Mouse (Mus musculus): ENCODE results near the gene Atp6ap1l. TPM values are rescaled to one million over a fixed set of nuclear protein-coding genes. Genes with fewer than 3 reads are reported as not detected.

The Atp6ap1l gene
- not detected in 2 replicates for polyA plus RNA-seq (2012)

GRCm38 (mm10) chr13:90905176-90905575, at the start of gene Atp6ap1l:
Gene Atp6ap1l, minus strand, starts transcription at chr13:90905355.
- no peak for TF ChIP-seq GATA1 (IDR thresholded peaks at IDR 0.05; ENCODE audit: low read length)

GRCm38 (mm10) chr13:90939600-90939999, 34.4 kb upstream of the Atp6ap1l start:
- TF ChIP-seq GATA1 (IDR thresholded peaks at IDR 0.05; ENCODE audit: low read length) = no peak

DNA sequence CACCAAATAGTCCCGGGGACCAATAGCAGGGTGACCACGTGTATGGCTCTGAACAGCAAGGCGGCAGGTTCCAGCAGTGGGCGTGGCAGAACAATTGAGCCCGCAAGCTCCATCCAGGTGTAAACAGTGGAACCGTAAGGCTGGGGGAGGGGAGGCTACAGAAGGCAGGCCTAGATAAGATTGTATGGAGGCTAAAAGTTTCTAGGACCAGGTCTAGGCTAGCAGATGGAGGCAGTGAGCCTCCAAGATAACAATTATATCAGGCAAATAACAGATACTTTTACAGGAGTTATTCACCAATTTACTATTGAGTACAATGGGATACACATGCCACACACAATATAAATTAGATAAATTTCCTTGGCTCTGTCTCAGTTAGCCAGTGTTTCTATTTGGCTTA, 34.0 kb upstream of the Atp6ap1l start:
- peak; percentile 84 for TF ChIP-seq GATA1 (IDR thresholded peaks at IDR 0.05; ENCODE audit: low read length)

DNA sequence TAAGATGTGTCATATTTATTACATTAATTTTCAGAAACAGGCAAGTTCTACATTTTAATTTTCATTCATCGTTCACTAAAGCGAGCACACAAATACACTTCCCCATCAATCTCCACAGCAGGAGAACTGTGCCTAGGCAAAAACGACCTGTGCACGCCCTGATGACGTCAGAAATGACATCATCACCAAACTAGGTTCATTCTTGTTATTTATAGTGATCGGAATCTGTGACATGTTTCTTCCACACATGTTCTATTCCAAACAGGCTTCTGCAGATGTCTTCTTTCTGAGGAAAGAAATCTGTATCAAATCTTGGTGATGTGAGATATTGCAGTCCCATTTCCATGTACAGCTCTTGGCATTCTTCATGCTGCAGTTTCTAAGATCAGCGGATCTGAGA, 30.7 kb upstream of the Atp6ap1l start:
- TF ChIP-seq GATA1 (IDR thresholded peaks at IDR 0.05; ENCODE audit: low read length) = no peak

DNA sequence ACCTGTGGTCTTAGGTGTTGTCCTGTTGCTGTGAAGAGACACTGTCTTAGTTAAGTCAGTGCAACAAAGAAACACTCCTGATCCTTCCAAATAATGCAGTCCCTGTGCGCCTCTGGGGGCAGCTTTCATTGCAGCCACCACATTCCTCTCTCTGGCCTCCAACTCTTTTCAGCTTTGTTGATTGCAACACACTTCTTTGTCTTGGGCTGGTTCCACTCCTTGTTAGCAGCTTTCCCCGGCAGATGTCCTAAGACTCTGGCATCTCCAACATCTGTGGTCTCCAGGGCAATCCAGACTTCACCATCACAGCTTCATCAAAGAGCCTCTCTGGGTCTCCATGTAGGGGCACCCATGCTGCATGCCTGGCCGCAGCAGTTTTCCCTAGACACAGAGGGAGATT, 28.1 kb upstream of the Atp6ap1l start:
- TF ChIP-seq GATA1 (IDR thresholded peaks at IDR 0.05; ENCODE audit: low read length) = no peak

- TF ChIP-seq GATA1 (IDR thresholded peaks at IDR 0.05; ENCODE audit: low read length) = no peak
Measured at GRCm38 (mm10) chr13:90929847-90930246, 24.7 kb upstream of the Atp6ap1l start.

DNA sequence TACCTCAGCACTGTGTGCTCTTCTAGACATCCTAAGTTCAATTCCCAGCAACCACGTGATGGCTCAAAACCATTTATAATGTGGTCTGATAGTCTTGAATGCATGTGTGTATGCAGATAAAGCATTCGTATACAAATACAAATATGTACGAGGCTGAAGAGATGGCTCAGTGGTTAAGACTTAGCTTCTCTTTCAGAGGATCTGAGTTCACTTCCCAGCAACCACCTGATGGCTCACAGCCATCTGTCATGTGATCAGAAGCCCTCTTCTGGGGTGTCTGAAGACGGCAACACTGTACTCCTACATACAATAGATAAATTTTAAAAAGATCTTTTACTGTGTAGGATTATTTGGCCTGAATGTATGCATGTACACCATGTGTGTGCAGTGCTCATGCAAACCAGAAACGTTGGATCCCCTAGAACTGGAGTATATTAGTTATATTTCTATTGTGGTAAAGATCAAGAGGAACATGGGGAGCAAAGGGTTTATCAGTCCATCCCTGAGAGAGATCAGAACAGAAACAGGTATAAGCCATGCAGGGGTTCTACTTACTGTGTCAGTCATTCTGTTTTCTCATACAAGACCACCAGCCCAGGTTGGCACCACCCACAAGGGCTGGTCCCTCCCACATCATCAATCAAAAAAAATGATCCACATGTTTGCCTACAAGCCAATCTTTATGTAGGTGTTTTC, 21.9 kb upstream of the Atp6ap1l start:
- no peak for TF ChIP-seq GATA1 (IDR thresholded peaks at IDR 0.05; ENCODE audit: low read length)

GRCm38 (mm10) chr13:90926125-90926765, 21.1 kb upstream of the Atp6ap1l start:
- peak; percentile 74 for TF ChIP-seq GATA1 (IDR thresholded peaks at IDR 0.05; ENCODE audit: low read length)

GRCm38 (mm10) chr13:90925191-90925590, 20.0 kb upstream of the Atp6ap1l start:
- no peak for TF ChIP-seq GATA1 (IDR thresholded peaks at IDR 0.05; ENCODE audit: low read length)

GRCm38 (mm10) chr13:90924072-90924471, 18.9 kb upstream of the Atp6ap1l start:
- TF ChIP-seq GATA1 (IDR thresholded peaks at IDR 0.05; ENCODE audit: low read length) = no peak

GRCm38 (mm10) chr13:90922751-90923612, 17.8 kb upstream of the Atp6ap1l start, which contains the start of gene Rps23:
Gene Rps23, plus strand, starts transcription at chr13:90922958.
- TF ChIP-seq GATA1 (IDR thresholded peaks at IDR 0.05; ENCODE audit: low read length) = no peak

DNA sequence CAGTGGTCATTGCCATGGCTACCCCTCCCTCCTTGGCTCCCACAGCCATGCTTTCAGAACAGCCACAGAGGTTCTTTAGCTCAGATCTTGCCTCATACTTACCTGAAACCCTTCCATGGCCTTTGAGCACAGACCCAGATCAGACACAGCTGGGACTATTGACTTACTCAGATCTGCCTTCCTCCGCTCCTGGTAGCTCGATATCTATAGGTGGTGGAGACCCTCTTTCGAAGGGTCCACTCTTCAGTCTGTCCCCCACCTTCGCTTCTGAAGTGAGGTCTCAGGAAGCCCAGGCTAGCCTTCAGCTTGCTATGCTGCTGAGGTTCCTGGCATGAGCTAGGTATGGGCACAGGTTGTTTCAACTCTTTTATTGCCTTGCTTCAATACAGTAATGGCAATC, 9.6 kb upstream of the Atp6ap1l start:
- no peak for TF ChIP-seq GATA1 (IDR thresholded peaks at IDR 0.05; ENCODE audit: low read length)

GRCm38 (mm10) chr13:90913675-90914192, 8.6 kb upstream of the Atp6ap1l start:
- TF ChIP-seq GATA1 (IDR thresholded peaks at IDR 0.05; ENCODE audit: low read length) = no peak

DNA sequence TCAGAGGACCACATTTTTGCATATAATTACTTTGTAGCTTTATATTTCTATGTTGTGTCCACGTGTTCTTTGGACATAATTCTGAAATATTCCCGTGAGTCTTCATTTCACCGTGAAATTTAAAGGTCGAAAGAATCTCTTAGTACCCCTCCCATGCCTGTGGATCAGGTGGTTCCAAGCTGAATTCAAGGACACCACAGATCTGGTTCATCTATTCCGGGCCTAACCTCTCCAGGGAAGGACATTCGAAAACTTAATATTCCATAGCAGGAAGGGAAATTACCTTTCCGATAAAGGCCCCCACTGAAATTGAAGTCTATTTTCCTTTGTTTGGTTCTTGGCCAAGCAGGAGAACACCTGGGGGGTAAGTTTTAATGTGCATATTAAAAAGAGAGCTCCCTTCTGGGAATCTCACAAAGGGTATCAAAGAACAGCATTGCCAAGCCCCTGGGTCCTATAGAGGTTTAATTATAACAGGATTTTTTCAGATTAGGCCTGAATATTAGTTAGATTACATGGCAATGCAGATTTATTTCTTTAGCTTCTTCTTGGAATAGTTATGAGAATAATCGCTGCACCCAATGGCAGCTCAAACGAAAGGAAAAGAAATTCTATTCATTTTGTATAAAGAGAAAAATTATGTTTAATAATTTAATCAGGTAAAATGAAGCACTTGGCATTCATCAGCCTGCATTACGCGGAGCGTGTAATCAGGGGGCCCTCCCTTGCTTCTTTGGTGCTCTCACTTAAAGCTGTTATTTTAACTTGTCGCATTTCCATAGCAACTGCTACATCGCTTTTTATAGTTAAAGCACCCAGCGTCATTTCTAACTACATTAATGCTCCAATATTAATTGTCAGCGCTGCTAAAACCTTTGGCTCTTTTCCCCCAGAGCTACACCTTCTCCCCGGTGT, 7.9 kb upstream of the Atp6ap1l start:
- no peak for TF ChIP-seq GATA1 (IDR thresholded peaks at IDR 0.05; ENCODE audit: low read length)

GRCm38 (mm10) chr13:90907376-90907775, 2.2 kb upstream of the Atp6ap1l start:
- no peak for TF ChIP-seq GATA1 (IDR thresholded peaks at IDR 0.05; ENCODE audit: low read length)
